Mouse (Mus musculus) embryonic fibroblast, embryonic 13.5 days (primary cell): Measurements from ENCODE around the gene Abhd8.

ENCODE experiments used
- CTCF ChIP-seq: IDR thresholded peaks from 2 replicates; pipeline ENCODE4 v1.5.1; 2011; ENCODE audit warnings: mild to moderate bottlenecking, control low read depth, low read length, moderate library complexity, borderline replicate concordance; ENCODE audit not compliant: insufficient read depth
- POLR2A ChIP-seq: IDR thresholded peaks from 2 replicates; pipeline ENCODE4 v1.6.1; 2011; ENCODE audit warnings: low read depth, mild to moderate bottlenecking, control low read depth, low read length, moderate library complexity

- TF ChIP-seq POLR2A (no peak), CTCF (no peak)
Measured at GRCm38 (mm10) chr8:71470913-71471255, 7.4 kb upstream of the Abhd8 start.
